In the genomic region with DNA sequence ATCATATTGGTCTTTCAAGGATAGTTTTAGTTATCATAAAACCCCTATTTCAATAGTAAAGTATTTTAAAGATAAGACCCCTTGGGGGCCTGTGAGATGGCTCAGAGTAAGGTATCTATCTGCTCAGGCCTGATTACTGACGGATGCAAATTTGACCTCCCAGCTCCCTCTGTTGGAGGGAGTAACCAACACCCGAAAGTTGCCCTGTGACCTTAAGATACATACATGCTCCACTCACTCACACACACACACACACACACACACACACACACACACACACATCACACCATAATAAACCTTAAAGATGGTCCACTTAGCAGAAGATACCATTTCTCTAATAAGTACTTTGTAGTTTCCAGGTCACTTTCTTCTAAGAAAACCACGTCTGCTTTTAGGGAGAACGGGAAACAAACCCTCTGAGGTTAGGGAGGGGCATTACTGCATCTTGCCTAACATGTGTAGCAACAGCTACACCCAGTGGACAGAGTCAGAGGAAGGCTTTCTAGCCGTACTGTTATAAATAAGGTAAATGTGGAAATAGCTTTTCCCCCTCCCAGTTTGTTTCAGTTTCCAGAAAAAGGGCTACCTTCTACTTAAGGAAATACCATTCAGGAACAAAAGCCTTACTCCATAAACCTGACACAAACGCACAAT, we compare ENCODE assay signal across 9 mouse cellular contexts. TPM values are rescaled to one million over a fixed set of nuclear protein-coding genes. Genes with fewer than 3 reads are reported as not detected.
DNase-seq lines count a peak whose midpoint lies in the region; ATAC-seq and TF ChIP-seq lines count a peak whose summit lies in the region.
"Had no signal": no experiment of that assay in that cellular context is flagged by ENCODE, and none has a peak within 500 bp of the region (broad histone marks: within the 10 kb centered on the region; RNA-seq: fewer than 3 reads in every experiment).

No protein-coding gene starts in this region.

- no peak overlapping the region for H3K4me2 ChIP-seq in hindbrain, embryonic 12.5 days (replicated peaks)
- no peak overlapping the region for H3K4me2 ChIP-seq in liver, postnatal 0 days (ENCODE audit: low read depth, low read length)
- H3K4me2 ChIP-seq: lung, embryonic 15.5 days had no signal

- peak; percentile 69 for ATAC-seq in hindbrain, embryonic 12.5 days (ENCODE audit: low FRiP score)
- peak; percentile 59; the same call in 1 of the 2 replicates for ATAC-seq in liver, postnatal 0 days

- H3K4me1 ChIP-seq in hindbrain, embryonic 12.5 days, result 0 out of 2 replicates have a peak, but pooled peaks cover 5% of the 10 kb centered on the region
- no peaks in the 10 kb centered on the region for H3K4me1 ChIP-seq in liver, postnatal 0 days (ENCODE audit: insufficient read depth)

- intact Hi-C loops in gastrocnemius, adult 2 months (cut with DNase I), result loop anchor here (2.0 to 10.0 kb wide), 2 partner anchors 132 to 164 kb away; no protein-coding TSS in a partner anchor

- no peak overlapping the region for H3K9ac ChIP-seq in hindbrain, embryonic 12.5 days
- no peak overlapping the region for H3K9ac ChIP-seq in liver, postnatal 0 days (replicated peaks)
- H3K9ac ChIP-seq: lung, embryonic 15.5 days had no signal

- DNase-seq in gastrocnemius, adult 2 months, result peak; percentile 38
- no peak for DNase-seq in gastrocnemius, postnatal 25 days
- peak; percentile 65 to 70 for DNase-seq in B cell, adult 2 months
- DNase-seq in c-Kit-positive CD71-negative TER-119-negative erythroid progenitor cells, embryonic 14.5 days (ENCODE audit: low read depth), result peak; percentile 47
- DNase-seq in liver, postnatal 0 days, result no peak
- peak; percentile 38 for DNase-seq in right cerebral cortex, postnatal 14 days
- DNase-seq in cerebellum, adult 11 months, result no peak

- TF ChIP-seq CTCF in gastrocnemius, adult 2 months (IDR thresholded peaks at IDR 0.05), result peak; percentile 79
- peak; percentile 80 for TF ChIP-seq CTCF in liver, postnatal 0 days (IDR thresholded peaks at IDR 0.05; ENCODE audit: low read depth)

- WGBS in hindbrain, embryonic 12.5 days, result 42% methylated on average over 6 of the region's 6 CpGs
- WGBS in liver, postnatal 0 days (ENCODE audit: insufficient replicate concordance), result 31% methylated on average over 6 of the region's 6 CpGs

- no peaks in the 10 kb centered on the region for H3K9me3 ChIP-seq in hindbrain, embryonic 12.5 days (replicated peaks)
- no peaks in the 10 kb centered on the region for H3K9me3 ChIP-seq in liver, postnatal 0 days (ENCODE audit: low read length)
- H3K9me3 ChIP-seq: lung, embryonic 15.5 days had no signal

- H3K27me3 ChIP-seq in hindbrain, embryonic 12.5 days, result no peaks in the 10 kb centered on the region
- H3K27me3 ChIP-seq in liver, postnatal 0 days (ENCODE audit: insufficient read depth, low read length), result no peaks in the 10 kb centered on the region
- H3K27me3 ChIP-seq: lung, embryonic 15.5 days had no signal

- peaks cover 27% of the 10 kb centered on the region for H3K36me3 ChIP-seq in hindbrain, embryonic 12.5 days
- H3K36me3 ChIP-seq in liver, postnatal 0 days (replicated peaks; ENCODE audit: insufficient read depth, low read length), result peaks cover 2% of the 10 kb centered on the region

- no peak for TF ChIP-seq EP300 in liver, postnatal 0 days (IDR thresholded peaks at IDR 0.05; ENCODE audit: low read depth)

- no peak overlapping the region for H3K27ac ChIP-seq in gastrocnemius, adult 2 months
- H3K27ac ChIP-seq in hindbrain, embryonic 12.5 days, result no peak overlapping the region
- H3K27ac ChIP-seq in liver, postnatal 0 days (ENCODE audit: low read depth), result no peak overlapping the region
- H3K27ac ChIP-seq: lung, embryonic 15.5 days had no signal

- H3K4me3 ChIP-seq in gastrocnemius, adult 2 months, result no peak overlapping the region
- H3K4me3 ChIP-seq in hindbrain, embryonic 12.5 days, result no peak overlapping the region
- no peak overlapping the region for H3K4me3 ChIP-seq in liver, postnatal 0 days (ENCODE audit: low read depth, low read length)
- H3K4me3 ChIP-seq: lung, embryonic 15.5 days had no signal

RNA-seq across cellular contexts. Expression of a gene that starts 15.2 kb away (rescaled TPM):
- 10 to 100 TPM; 33.1 to 34.6 TPM for total RNA-seq in gastrocnemius, adult 2 months (2021)
- 10 to 100 TPM; 32.5 to 33.8 TPM for total RNA-seq in gastrocnemius, postnatal 25 days (2021)
- polyA plus RNA-seq in hindbrain, embryonic 12.5 days (2016; fragmentation: Nextera tagmentation; extraction: Ambion mirVana), result 31.3 and 36.4 TPM in 2 replicates
- 10.2 and 10.7 TPM in 2 replicates for polyA plus RNA-seq in liver, postnatal 0 days (2015; fragmentation: Nextera tagmentation; extraction: Ambion mirVana)

Comparison
In these comparisons a context has a peak if more than half of its experiments do, and no peak if none do; other contexts are left out.
1. DNase-seq: peak in gastrocnemius, adult 2 months (single experiment), B cell, adult 2 months (2 of 2), c-Kit-positive CD71-negative TER-119-negative erythroid progenitor cells, embryonic 14.5 days (single experiment) and right cerebral cortex, postnatal 14 days (single experiment); none in gastrocnemius, postnatal 25 days (single experiment), liver, postnatal 0 days (single experiment) and cerebellum, adult 11 months (single experiment).